Mouse (Mus musculus) limb, embryonic 14.5 days (tissue): Measurements from ENCODE around the gene Hnrnpa2b1. TPM values are rescaled to one million over a fixed set of nuclear protein-coding genes. Genes with fewer than 3 reads are reported as not detected.

Source experiments
- ATAC-seq: fragments of 200-750 bp; cut with Nextera tagmentation; 2 replicates; pipeline ENCODE4 v1.8.0; 2017; ENCODE audit warnings: low read depth, moderate number of reproducible peaks, moderate TSS enrichment; ENCODE audit not compliant: low FRiP score
- DNase-seq: peaks from one replicate; pipeline ENCODE4 v3.0.0-alpha.2; 2015; ENCODE audit warnings: low spot score
- H3K27ac ChIP-seq: fragments of 300-500 bp; sonication (generic); replicated peaks from 2 replicates; pipeline ENCODE4 v1.5.1; 2014; ENCODE audit warnings: low read depth, mild to moderate bottlenecking, low read length, moderate library complexity, mixed read lengths
- H3K27me3 ChIP-seq: fragments of 300-500 bp; sonication (generic); 2 replicates; pipeline ENCODE4 v1.6.1; 2014; ENCODE audit warnings: low read length, mixed read lengths; ENCODE audit not compliant: control insufficient read depth, insufficient read depth
- H3K36me3 ChIP-seq: fragments of 300-500 bp; sonication (generic); 2 replicates; pipeline ENCODE4 v1.6.1; 2014; ENCODE audit warnings: mild to moderate bottlenecking, low read length, moderate library complexity, mixed read lengths; ENCODE audit not compliant: control insufficient read depth, insufficient read depth
- H3K4me1 ChIP-seq: fragments of 300-500 bp; sonication (generic); 2 replicates; pipeline ENCODE4 v1.6.1; 2014; ENCODE audit warnings: antibody characterized with exemption, low read length, mixed read lengths; ENCODE audit not compliant: control insufficient read depth, insufficient read depth
- H3K4me2 ChIP-seq: fragments of 300-500 bp; sonication (generic); replicated peaks from 2 replicates; pipeline ENCODE4 v1.6.1; 2014; ENCODE audit warnings: low read depth, mild to moderate bottlenecking, low read length, moderate library complexity; ENCODE audit not compliant: severe bottlenecking
- H3K4me3 ChIP-seq: fragments of 300-500 bp; sonication (generic); replicated peaks from 2 replicates; pipeline ENCODE4 v1.5.1; 2014; ENCODE audit warnings: low read length
- H3K9ac ChIP-seq: fragments of 300-500 bp; sonication (generic); 2 replicates; pipeline ENCODE4 v1.6.1; 2014; ENCODE audit warnings: mild to moderate bottlenecking, low read depth, low read length, moderate library complexity; ENCODE audit not compliant: severe bottlenecking
- H3K9me3 ChIP-seq: fragments of 300-500 bp; sonication (generic); 2 replicates; pipeline ENCODE4 v1.6.1; 2016; ENCODE audit warnings: low read length; ENCODE audit not compliant: control insufficient read depth
- POLR2A ChIP-seq: fragments of 200-500 bp; IDR thresholded peaks from 2 replicates; pipeline ENCODE4 v1.8.0; 2012; ENCODE audit warnings: inconsistent platforms, mild to moderate bottlenecking, moderate library complexity, borderline replicate concordance; ENCODE audit not compliant: insufficient read depth, insufficient read length; ENCODE audit errors: extremely low read depth
- WGBS: fragments of 180-500 bp; shearing (Covaris S2); extraction: QIAGEN DNeasy Blood & Tissue Kit; methylation state at CpG from one replicate; pipeline ENCODE4 v1.1.7; 2014; 5-methylcytosine and 5-hydroxymethylcytosine counted together
- polyA plus RNA-seq, 2 experiments: library from polyadenylated mRNA; depleted of rRNA in 1 of 2; stranded (reverse) in 1 of 2; unstranded in 1 of 2; fragments of >200 nt; fragmentation: Nextera tagmentation in 1 of 2; extraction: Ambion mirVana in 1 of 2; gene quantifications; 2 replicates each; pipeline versions ENCODE4 v1.2.1 to v1.2.3; 2012 to 2014

Hnrnpa2b1 gene
- polyA plus RNA-seq, 2 experiments = 1,002 to 1,691 TPM

GRCm38 (mm10) chr6:51416433-51416832 lies 53.3 kb downstream of the Hnrnpa2b1 start:
- H3K36me3 ChIP-seq = no peaks in the 10 kb centered on the region
- H3K27me3 ChIP-seq = no peaks in the 10 kb centered on the region
- no peak for TF ChIP-seq POLR2A
- H3K9ac ChIP-seq = no peak overlapping the region
- no peaks in the 10 kb centered on the region for H3K9me3 ChIP-seq
- ATAC-seq (no peak), DNase-seq (no peak)
- no peak overlapping the region for H3K4me2 ChIP-seq
- H3K27ac ChIP-seq = no peak overlapping the region
- no peak overlapping the region for H3K4me3 ChIP-seq
- no peaks in the 10 kb centered on the region for H3K4me1 ChIP-seq
- WGBS = 43% methylated on average over 1 of the region's 1 CpGs

Other genes with a start within 250 kb of the Hnrnpa2b1 start
- 2.4 TPM in 2 replicates for gene Nfe2l3, start 37.2 kb downstream of the Hnrnpa2b1 start, polyA plus RNA-seq (2012; rRNA removed)
- gene Nfe2l3, start 37.2 kb downstream of the Hnrnpa2b1 start, polyA plus RNA-seq (2014; fragmentation: Nextera tagmentation; extraction: Ambion mirVana) = 2.4 and 4.0 TPM in 2 replicates
- gene Cbx3, start 466 bp upstream of the Hnrnpa2b1 start, polyA plus RNA-seq (2012; rRNA removed) = 93.6 and 120 TPM in 2 replicates
- gene Cbx3, start 466 bp upstream of the Hnrnpa2b1 start, polyA plus RNA-seq (2014; fragmentation: Nextera tagmentation; extraction: Ambion mirVana) = 444 and 459 TPM in 2 replicates
- gene Snx10, start 54.0 kb upstream of the Hnrnpa2b1 start, polyA plus RNA-seq (2012; rRNA removed) = 4.0 and 5.7 TPM in 2 replicates
- 11.2 and 13.8 TPM in 2 replicates for gene Snx10, start 54.0 kb upstream of the Hnrnpa2b1 start, polyA plus RNA-seq (2014; fragmentation: Nextera tagmentation; extraction: Ambion mirVana)